Mouse (Mus musculus) urinary bladder, postnatal 25 days (tissue): ENCODE measurements around the gene Spint3.

ENCODE experiments used
- DNase-seq: peaks from one replicate; pipeline ENCODE4 v3.0.0; 2022; ENCODE audit warnings: low spot score

The Spint3 gene

DNA sequence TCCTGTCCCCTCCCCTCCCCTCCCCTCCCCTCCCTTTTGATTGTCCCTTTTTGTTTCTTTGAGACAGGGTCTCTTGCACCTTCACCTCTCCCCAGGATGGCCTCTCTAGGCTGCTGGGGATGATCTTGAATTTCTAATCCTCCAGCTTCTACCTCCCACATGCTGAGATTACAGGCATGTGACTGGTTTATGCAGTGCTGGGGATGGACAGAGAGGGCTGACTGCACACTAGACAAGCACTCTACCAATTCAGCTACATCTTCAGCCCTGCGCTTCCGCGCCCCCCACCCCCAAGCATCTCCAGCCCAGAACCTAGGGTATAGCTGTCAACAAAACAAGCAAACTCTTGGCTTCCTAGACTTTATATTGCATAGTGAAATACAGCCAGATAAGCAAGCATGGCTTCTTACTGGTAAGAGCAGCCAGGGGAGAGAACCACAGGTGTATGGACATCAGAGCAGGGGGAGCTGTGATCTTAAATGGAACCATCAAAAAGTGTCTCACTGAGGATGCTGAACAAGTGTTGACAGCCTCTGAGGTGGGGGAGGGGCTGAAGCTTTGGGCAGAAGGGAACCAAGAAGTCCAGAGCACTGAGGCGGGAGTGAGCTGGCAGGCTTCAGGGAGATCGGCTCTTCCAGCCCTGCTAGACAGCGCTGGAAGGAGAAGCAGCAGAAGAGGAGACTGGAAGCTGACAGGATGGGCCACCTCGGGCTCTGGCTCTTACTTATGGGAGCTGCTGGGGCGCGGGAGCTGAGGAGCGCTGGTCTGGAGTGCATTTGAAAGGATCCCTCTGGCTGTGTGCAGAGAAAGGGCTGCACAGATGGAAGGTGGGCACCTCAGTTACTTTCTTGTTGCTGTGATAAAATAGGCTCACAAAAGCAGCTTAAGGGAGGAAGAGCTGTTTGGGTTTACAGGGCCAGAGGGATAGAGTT is 23.0 kb downstream of the Spint3 start:
- no peak for DNase-seq

DNA sequence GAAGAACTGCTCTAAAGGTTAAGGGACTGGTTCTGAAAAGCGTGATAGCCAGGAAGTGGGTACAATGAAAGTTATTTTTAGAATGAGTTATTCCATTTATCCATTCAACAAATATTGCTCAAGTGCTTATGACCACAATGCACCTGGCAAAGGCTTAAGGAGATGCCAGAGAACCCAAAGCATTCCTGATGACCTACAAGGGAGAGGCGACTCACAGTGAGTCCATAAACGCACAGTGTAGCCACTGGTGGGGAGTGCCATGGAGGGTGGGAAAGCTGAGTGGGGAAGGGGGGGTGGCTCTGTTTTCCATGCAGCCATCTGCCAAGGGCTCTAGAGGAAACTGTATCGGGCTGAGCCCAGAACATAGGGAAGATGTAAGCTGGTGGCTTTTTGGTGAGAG is 23.9 kb downstream of the Spint3 start:
- DNase-seq = no peak

DNA sequence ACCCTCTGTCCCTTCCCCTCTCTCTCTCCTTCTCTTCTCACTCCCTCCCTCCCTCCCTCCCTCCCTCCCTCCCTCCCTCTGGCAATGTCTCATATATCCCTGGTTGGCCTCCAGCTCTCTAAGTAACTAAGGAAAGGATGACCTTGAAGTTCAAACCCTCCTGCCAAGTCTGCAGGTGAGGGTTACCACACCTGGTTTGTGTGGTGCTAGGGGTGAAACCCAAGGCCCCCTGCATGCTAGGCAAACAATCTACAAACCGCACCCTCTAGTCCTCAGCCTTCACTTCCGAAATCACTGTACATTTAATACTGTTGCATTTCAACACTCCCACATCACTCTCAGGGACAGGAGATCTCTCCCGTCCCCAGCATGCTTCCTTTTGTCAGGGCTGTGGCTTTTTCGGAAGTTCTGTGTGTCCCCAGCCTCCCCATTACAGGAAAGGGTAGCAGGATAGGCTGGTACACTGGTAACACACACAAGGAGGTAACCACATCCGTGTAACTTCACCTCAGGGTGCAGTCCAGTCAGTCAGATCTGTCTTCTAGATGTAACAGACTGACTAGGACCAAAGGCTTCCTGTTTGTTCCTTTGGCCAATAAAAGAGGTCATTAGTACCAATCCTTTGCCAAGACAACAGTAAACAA is 28.7 kb downstream of the Spint3 start:
- no peak for DNase-seq

DNA sequence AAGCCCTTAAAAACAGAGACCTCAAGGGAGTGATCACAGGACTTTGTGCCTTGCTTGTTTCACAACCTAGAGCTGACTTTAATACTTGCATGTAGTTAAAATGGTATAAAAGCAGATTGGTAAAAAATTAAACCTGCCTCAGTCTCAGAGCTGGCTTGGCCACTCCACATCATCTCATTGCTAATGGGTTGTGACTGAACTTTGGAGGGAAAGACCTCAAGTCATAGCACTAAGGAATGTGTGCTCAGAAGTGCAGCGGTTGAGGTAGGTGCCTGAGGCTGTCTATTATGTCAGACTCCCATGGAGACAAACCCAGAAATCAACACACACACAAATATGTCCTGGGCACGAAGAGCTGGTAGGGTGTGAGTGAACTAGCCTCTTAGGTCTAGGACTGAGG is 29.5 kb downstream of the Spint3 start:
- no peak for DNase-seq

DNA sequence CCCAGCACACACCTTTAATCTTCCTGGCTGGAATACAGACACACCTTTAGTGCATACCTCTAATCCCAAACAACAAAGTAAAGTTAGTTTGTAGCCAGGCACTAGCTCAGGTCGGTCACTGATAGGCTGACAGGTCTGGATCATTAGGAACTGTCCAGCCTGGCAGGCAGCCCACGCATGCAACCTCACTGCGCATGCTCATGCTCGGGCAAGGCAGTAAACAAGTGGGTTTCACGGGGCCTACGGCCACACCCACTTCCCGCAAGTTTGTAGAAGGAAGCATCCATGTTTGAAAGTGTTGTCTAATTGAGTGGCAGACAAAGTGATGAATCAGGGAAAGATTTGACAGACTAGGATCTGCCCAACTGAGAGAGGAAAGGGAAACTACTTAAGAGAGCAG is 30.7 kb downstream of the Spint3 start:
- no peak for DNase-seq

DNA sequence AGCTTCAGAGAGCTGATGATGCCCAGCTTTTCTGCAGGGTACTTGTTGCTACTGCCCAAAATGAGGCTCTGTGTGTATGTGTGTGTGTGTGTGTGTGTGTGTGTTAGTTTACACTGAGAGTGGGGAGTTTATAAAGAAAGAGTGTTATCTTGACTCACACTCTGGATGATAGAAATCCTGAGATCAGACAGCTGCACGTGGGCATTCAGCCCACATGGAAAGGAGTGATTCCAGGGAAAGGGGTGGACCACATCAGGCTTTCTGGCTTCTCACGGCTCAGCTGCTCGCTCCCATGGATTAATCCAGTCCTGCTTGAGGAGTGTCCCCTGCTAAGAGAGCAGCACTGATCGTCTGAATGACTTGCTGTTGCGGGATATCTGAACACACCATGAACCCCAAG is 31.1 kb downstream of the Spint3 start:
- DNase-seq = no peak

DNA sequence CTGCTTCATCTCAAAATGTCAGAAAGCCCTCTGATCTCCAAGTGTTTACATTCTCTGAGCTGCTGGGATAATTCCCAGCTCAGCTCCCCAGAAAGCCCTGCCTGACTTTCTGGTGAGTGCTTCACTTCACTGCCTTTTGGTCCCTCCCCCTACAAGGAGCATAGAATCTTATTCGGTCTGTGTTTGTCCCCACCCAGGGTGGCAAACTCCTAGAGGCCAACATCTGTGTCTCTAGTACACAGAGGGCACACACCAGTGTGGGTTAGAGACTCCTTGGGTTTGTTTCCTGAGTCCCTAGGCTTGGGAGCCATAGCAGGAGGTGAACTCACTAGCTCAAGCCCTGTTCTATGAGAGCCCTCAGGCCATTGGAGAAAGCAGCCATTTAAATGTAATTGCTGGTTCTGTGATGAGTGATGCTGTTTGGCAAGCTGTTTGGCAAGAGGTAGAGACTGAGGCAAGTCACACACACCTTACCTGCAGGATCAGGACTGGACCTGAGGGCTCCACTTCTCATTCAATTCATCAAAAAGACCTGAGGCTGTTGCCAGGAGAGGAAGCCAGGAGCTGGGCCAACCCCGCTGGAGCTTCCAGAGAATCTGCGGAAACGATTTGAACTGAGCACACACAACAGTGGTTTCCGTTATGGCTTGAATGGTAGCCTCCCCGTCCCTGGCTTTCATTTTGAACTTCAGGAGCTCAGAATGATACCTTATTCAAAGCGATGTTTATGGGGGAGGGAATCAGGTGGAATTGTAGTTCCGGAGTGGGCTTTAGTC is 32.4 kb downstream of the Spint3 start:
- DNase-seq = no peak

DNA sequence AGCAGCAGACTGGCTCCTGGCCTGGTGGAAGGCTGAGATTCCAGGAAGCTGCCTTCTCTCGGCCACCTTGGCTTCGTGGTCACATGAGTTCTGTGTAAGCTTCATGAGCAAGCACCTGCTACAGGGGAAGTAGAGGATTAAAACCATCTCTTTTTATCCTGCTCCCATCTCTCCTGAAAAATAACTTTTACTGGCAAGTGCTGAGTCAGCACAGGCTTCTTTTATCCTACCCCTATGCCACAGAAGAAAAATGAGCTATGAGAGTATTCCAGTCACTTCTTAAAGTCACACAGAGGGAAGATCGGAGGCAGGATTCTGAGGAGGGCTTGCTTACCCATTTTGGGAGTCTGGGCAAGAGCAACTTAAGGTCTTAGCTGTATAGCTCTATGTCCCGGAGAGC is 36.3 kb downstream of the Spint3 start:
- no peak for DNase-seq

DNA sequence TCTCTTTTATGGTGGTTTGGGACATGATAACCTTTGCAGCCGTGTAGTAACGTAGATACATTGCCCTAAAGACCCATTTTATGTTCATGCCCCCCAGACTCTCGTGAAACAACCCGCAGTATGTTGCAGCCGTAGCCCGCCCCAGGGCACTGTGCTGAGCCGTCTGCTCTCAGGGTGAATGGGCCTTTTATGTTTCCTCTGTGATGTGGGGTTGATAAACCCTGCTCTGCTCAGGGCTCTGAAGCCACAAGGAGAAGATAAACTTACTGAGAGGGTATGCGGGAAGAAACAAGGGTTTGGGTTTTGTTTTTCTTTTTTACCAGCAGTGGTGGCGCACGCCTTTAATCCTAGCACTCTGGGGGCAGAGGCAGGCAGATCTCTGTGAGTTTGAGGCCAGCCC is 38.9 kb downstream of the Spint3 start:
- DNase-seq = no peak

DNA sequence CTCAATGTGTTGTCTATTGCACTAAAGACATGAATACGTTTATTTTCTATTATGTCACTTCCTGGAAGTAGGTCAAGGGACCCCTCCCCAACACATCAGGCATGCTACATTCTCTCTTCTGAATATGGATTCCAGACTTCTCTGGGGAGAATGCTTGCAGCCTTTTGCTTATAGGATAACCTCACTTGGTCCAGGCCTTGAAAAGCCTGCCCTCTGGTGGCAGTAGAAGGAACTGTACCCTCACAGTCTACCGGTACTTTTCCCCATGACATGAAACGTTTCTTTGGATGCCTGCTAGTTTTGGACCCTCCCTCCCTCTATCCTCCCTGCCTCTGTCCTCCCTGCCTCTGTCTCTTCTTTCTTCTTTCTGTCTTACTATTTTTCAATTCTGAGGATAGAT is 42.1 kb downstream of the Spint3 start:
- peak; percentile 75 for DNase-seq

DNA sequence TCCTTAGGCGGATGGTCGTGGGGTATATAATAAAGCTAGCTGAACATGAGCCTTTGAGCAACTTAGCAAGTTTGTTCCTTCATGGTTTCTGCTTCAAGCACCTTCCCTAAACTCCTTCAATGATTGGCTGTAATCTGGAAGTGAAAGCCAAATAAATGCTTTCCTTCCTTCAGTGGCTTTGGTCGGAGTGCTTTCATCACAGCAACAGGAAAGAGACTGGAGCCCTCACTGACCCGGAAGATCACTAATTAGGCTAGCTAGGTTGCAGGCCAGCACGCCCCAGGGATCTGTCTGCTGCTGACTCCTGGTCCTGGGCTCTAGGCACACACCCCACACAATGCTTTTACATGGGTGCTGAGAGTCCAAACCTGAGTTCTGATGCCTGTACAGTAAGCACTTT is 44.7 kb downstream of the Spint3 start:
- DNase-seq = no peak

DNA sequence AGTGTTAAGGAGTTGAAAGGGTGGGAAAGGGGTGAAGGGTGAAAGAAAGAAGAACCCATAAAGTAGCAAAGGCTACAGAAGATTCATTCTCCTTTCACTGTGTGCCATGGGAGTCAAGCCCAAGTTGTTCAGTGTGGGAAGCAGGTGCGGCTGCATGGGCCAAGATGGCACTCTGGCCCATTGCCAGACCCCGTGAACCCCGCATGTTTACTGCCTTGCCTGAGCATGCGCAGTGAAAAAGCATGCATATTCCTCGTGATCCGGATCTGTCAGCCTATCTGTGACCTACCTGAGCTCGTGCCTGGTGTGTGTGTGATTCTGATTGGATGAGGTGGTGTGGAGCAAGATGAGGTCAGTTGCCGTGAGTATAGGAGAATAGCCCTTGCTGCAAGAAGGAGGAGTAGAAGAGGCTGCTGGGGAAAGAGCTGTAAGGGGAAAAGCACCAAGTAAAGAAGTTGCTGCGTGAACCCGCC is 49.9 kb downstream of the Spint3 start:
- DNase-seq = no peak

DNA sequence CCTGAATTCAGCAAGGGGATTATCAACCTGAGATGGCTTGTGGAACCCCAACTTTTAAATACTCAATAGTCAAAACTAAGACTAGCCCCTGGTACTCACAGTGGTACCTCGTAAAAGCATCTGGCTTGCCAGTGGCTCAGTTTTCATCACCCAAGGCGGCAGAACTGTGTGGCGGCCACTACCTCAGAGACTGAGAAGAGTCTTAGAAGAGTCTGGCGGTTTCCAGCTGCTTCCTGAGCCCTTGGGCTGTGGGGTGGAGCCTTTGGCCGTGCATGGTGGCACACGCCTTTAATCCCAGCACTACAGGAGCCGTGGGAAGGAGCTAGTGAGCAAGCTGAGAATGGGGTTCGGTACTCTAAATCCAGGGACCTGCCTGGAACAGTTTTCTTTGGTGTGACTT is 51.0 kb downstream of the Spint3 start:
- no peak for DNase-seq

DNA sequence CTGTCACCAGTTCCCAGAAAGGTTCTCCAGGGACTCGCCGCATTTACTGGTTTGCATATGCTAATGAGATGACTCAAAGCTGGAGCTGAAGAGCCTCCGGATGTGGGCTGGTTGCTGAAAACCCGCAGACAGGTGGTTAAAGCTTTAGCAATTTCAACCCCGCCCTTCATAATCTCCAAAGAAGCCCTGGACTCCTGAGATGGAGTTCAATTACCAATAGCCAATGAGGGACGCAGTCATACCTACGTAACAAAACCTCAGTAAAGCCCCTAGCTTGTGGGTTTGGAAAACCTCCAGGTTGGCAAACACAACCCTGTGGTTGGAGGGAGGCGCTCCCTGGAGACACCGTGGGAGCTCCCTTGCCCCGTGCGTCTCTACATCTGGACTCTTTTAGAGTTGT is 51.4 kb downstream of the Spint3 start:
- DNase-seq = no peak

DNA sequence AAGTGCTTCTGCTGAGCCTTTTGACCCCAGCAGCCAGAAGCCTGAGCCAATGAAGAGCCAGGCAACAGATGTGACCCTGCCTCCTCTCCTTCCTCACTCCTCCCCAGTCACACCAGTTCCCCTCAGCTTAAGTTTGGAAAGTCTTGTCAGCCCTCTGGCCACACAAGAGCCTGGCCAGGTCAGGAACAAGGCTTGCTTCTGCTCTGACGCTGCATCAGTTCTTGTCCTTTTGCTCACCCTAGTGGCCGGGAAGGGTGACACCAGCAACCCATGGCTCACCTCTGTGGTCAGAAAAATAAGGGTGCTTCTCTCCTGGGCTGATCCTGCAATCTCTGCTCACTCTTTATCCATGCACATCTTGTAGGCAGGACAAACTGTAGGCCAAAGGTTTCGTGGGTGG is 52.5 kb downstream of the Spint3 start:
- no peak for DNase-seq
